Mouse (Mus musculus): Measurements from ENCODE around the gene Myo1e. TPM values are rescaled to one million over a fixed set of nuclear protein-coding genes. Genes with fewer than 3 reads are reported as not detected.

Myo1e gene
- total and polyA plus RNA-seq, 3 experiments, result 82.3 to 186 (median 98.7) TPM

DNA sequence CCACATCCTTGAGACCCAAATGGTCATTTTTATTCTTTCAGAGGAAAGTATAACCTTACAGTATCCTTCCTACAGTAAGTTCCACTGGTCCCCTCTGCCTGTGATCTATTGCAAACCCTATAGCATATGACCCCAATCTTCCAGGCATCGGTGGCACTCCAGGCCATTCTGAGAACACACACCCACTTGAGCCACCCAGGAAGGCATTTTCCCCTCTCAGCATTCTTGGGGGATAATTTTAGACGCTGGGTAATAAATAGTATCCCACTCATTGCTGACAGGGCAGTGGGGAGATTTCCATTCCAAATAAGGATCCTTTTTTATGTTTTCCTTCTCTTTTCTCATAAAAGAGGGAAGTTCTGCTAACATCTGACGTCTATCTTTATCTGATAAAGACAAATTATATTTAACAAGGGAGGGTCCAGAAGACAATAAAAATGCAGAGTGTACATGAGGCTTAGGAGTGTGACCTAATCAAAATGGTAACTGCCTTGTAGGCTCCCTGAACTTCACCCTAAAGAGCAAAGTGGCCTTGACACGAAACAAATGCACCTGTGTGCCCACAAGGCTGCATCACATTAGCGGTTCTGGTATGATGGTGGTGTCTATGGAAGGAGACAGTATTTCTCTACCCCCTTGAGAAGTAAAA is 121.2 kb downstream of the Myo1e start:
- H3K4me3 ChIP-seq (replicated peaks in 1 of 3; ENCODE audit: low read depth in 2 of 3, low read length in 2 of 3, poor library complexity in 1 of 3), result no peak overlapping the region
- no peak overlapping the region for H3K4me2 ChIP-seq (ENCODE audit: insufficient read depth, low read depth, poor library complexity, severe bottlenecking)
- no peak for DNase-seq (ENCODE audit: extremely low read depth)
- no peaks in the 10 kb centered on the region for H3K9me3 ChIP-seq (replicated peaks; ENCODE audit: low read length)
- no peaks in the 10 kb centered on the region for H3K4me1 ChIP-seq (ENCODE audit: control insufficient read depth in 1 of 2, insufficient read depth in 2 of 2)
- H3K9ac ChIP-seq (ENCODE audit: insufficient read depth, low read depth), result no peak overlapping the region
- no peak overlapping the region for H3K27ac ChIP-seq (ENCODE audit: insufficient read depth, low read depth)
- in situ Hi-C loops (cut with MboI; ENCODE audit: low pct_ligation_motif_present, low pct_unique_long_range_greater_than_20kb, low sequenced_read_pairs), result loop anchor here (25.0 kb wide), 1 partner anchor 216 kb away; no protein-coding TSS in a partner anchor
- H3K27me3 ChIP-seq (replicated peaks), result no peaks in the 10 kb centered on the region
- dilution Hi-C loops (cut with MboI; ENCODE audit: extremely low pct_ligation_motif_present, extremely low pct_unique_long_range_greater_than_20kb, low sequenced_read_pairs), result no loop called here
- H3K36me3 ChIP-seq (replicated peaks in 1 of 2; ENCODE audit: control insufficient read depth in 1 of 2, insufficient read depth in 1 of 2, low read length in 1 of 2), result peaks cover 68 to 97% of the 10 kb centered on the region in 2 experiments
- TF ChIP-seq BHLHE40 (IDR thresholded peaks at IDR 0.05; ENCODE audit: low read depth, low read length), result no peak
- no peak for TF ChIP-seq IRF4 (IDR thresholded peaks at IDR 0.05; ENCODE audit: low read depth, low read length)
- no peak for TF ChIP-seq TBP (conservative IDR thresholded peaks at IDR 0.05; ENCODE audit: low read depth, low read length)
- no peak for TF ChIP-seq MAFK (IDR thresholded peaks at IDR 0.05; ENCODE audit: insufficient replicate concordance, low read length)
- TF ChIP-seq ZC3H11A (IDR thresholded peaks at IDR 0.05; ENCODE audit: low read depth, low read length), result no peak
- TF ChIP-seq POLR2AphosphoS2 (IDR thresholded peaks at IDR 0.05; ENCODE audit: low read depth, low read length), result no peak
- TF ChIP-seq NELFE (IDR thresholded peaks at IDR 0.05; ENCODE audit: low read depth, low read length), result no peak
- TF ChIP-seq CHD2 (IDR thresholded peaks at IDR 0.05; ENCODE audit: low read length), result no peak
- TF ChIP-seq CTCF (conservative IDR thresholded peaks at IDR 0.05 in 1 of 2, IDR thresholded peaks at IDR 0.05 in 1 of 2; ENCODE audit: low read depth in 2 of 2, low read length in 2 of 2), result no peak
- TF ChIP-seq MYC (IDR thresholded peaks at IDR 0.05; ENCODE audit: low read depth, low read length), result no peak
- H3K79me2 ChIP-seq (replicated peaks; ENCODE audit: control insufficient read depth, extremely low read depth, insufficient read depth, poor library complexity, severe bottlenecking), result no peaks in the 10 kb centered on the region

DNA sequence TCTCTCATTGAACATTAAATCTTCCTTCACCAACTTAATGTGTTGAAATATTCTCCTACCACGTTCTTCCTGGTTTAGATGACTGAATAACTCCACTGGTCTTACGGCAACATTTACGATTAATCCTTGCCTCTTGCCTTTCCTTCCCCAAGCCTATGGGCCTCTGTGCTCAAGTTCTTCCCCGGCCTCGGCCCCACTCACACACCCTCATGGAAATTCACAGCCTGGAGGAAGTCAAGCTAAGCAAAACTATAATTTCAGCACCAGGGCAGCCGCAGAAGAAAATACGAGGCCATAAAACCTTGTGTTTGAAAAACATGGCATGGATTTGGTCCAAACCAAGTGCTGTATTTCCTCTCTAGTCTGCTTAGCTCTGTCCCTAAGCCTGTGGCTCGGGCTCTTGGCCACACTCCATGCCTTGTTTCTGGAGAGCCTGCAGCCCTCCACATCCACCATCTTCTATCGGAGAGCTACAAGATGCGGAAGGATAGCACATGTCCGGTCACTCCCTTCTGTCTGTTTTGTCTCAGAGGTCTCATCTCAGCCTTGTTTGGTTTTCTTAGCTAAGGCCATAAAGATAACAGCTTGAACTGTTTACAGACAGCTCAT is 124.7 kb downstream of the Myo1e start:
- no peak overlapping the region for H3K9ac ChIP-seq (ENCODE audit: insufficient read depth, low read depth)
- H3K27me3 ChIP-seq (replicated peaks), result no peaks in the 10 kb centered on the region
- dilution Hi-C loops (cut with MboI; ENCODE audit: extremely low pct_ligation_motif_present, extremely low pct_unique_long_range_greater_than_20kb, low sequenced_read_pairs), result no loop called here
- no peak overlapping the region for H3K27ac ChIP-seq (ENCODE audit: insufficient read depth, low read depth)
- H3K79me2 ChIP-seq (replicated peaks; ENCODE audit: control insufficient read depth, extremely low read depth, insufficient read depth, poor library complexity, severe bottlenecking), result no peaks in the 10 kb centered on the region
- H3K9me3 ChIP-seq (replicated peaks; ENCODE audit: low read length), result no peaks in the 10 kb centered on the region
- no peaks in the 10 kb centered on the region for H3K4me1 ChIP-seq (ENCODE audit: control insufficient read depth in 1 of 2, insufficient read depth in 2 of 2)
- in situ Hi-C loops (cut with MboI; ENCODE audit: low pct_ligation_motif_present, low pct_unique_long_range_greater_than_20kb, low sequenced_read_pairs), result loop anchor here (25.0 kb wide), 1 partner anchor 220 kb away; no protein-coding TSS in a partner anchor
- no peak for DNase-seq (ENCODE audit: extremely low read depth)
- H3K4me3 ChIP-seq (replicated peaks in 1 of 3; ENCODE audit: low read depth in 2 of 3, low read length in 2 of 3, poor library complexity in 1 of 3), result no peak overlapping the region
- H3K4me2 ChIP-seq (ENCODE audit: insufficient read depth, low read depth, poor library complexity, severe bottlenecking), result no peak overlapping the region
- TF ChIP-seq RAD21 (IDR thresholded peaks at IDR 0.05; ENCODE audit: low read depth, low read length) (no peak), GABPA (IDR thresholded peaks at IDR 0.05; ENCODE audit: insufficient replicate concordance, low read depth, low read length) (no peak)
- peaks cover 70 to 97% of the 10 kb centered on the region in 2 experiments for H3K36me3 ChIP-seq (replicated peaks in 1 of 2; ENCODE audit: control insufficient read depth in 1 of 2, insufficient read depth in 1 of 2, low read length in 1 of 2)

DNA sequence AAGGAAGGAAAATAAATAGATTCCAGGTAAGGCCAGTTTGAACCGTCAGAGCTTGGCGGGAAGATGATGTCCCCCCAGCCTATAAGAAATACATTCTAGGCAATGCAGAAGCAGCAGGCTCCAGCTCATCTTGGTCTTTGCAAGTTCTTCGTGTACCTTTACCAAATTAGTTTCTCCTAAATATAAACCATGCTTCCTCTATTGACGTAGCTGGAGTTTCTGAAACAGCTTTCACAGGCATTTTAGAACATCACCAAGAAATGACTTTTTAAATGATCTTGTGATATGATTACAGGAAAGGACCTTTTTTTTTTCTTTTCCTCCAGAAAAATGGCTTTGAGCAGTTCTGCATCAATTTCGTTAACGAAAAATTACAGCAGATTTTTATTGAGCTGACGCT is 131.2 kb downstream of the Myo1e start:
- no peak for DNase-seq (ENCODE audit: extremely low read depth)
- H3K9ac ChIP-seq (ENCODE audit: insufficient read depth, low read depth), result no peak overlapping the region
- H3K79me2 ChIP-seq (replicated peaks; ENCODE audit: control insufficient read depth, extremely low read depth, insufficient read depth, poor library complexity, severe bottlenecking), result no peaks in the 10 kb centered on the region
- H3K27ac ChIP-seq (ENCODE audit: insufficient read depth, low read depth), result no peak overlapping the region
- in situ Hi-C loops (cut with MboI; ENCODE audit: low pct_ligation_motif_present, low pct_unique_long_range_greater_than_20kb, low sequenced_read_pairs) (loop anchor here (25.0 kb wide), 1 partner anchor 226 kb away; no protein-coding TSS in a partner anchor), dilution Hi-C loops (cut with MboI; ENCODE audit: extremely low pct_ligation_motif_present, extremely low pct_unique_long_range_greater_than_20kb, low sequenced_read_pairs) (no loop called here)
- peaks cover 4% of the 10 kb centered on the region for H3K9me3 ChIP-seq (replicated peaks; ENCODE audit: low read length)
- TF ChIP-seq UBTF (IDR thresholded peaks at IDR 0.05; ENCODE audit: low read depth, low read length), result no peak
- no peak for TF ChIP-seq SMC3 (IDR thresholded peaks at IDR 0.05; ENCODE audit: low read depth, low read length)
- TF ChIP-seq TBP (conservative IDR thresholded peaks at IDR 0.05; ENCODE audit: low read depth, low read length), result no peak
- TF ChIP-seq JUND (conservative IDR thresholded peaks at IDR 0.05; ENCODE audit: low read depth, low read length), result no peak
- TF ChIP-seq MXI1 (IDR thresholded peaks at IDR 0.05; ENCODE audit: low read depth, low read length), result no peak
- no peak for TF ChIP-seq POLR2A (IDR thresholded peaks at IDR 0.05; ENCODE audit: low read depth, low read length)
- no peaks in the 10 kb centered on the region for H3K27me3 ChIP-seq (replicated peaks)
- no peak overlapping the region for H3K4me2 ChIP-seq (ENCODE audit: insufficient read depth, low read depth, poor library complexity, severe bottlenecking)
- no peaks in the 10 kb centered on the region for H3K4me1 ChIP-seq (ENCODE audit: control insufficient read depth in 1 of 2, insufficient read depth in 2 of 2)
- H3K36me3 ChIP-seq (replicated peaks in 1 of 2; ENCODE audit: control insufficient read depth in 1 of 2, insufficient read depth in 1 of 2, low read length in 1 of 2), result peaks cover 84 to 99% of the 10 kb centered on the region in 2 experiments
- H3K4me3 ChIP-seq (replicated peaks in 1 of 3; ENCODE audit: low read depth in 2 of 3, low read length in 2 of 3, poor library complexity in 1 of 3), result no peak overlapping the region
